Mouse (Mus musculus) fibroblast of lung, adult 2 months (primary cell): ENCODE data around the gene Olfr1357.

Source experiments
- DNase-seq: peaks from one replicate; pipeline ENCODE4 v3.0.0-alpha.2; 2011; ENCODE audit warnings: low read depth

The Olfr1357 gene

DNA sequence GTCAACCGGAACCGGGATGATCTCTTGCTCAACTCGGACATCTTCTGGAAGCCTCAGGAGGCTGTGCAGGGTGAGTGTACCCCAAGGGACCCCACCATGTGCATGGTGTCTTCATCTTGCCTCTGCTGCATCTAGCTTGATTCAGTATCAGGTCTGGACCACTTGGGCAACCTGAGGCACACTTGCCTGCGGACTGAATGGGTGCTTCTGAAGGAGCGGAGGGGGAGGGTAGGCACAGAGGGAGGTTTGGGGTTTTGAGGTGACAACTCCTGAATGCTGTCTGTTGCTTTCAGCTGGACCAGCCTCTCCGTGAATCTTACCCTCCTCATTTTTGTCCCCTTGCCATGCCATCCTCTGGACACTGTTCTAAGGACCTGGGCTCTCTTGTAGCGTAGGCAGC lies 36.8 kb downstream of the Olfr1357 start:
- no peak for DNase-seq

DNA sequence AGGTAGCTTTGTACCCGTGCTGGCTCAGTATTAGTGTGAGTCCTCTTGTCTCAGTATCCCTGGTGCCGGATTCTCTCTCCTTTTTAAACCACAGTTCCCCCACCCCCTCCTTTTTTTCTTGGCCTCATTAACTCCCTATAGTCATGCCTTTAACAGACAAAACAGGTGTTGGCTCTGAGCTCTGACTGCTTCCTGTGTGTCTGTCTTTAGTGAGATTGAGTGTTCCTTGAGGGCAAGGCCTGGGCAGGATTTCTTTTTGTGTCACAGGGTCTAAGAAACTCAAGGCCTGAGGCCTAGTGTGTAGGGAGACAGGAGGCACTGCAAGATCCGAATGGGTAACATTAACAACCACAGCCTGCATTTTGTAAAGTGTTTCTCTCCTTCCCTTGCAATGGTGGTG lies 39.7 kb downstream of the Olfr1357 start:
- no peak for DNase-seq

DNA sequence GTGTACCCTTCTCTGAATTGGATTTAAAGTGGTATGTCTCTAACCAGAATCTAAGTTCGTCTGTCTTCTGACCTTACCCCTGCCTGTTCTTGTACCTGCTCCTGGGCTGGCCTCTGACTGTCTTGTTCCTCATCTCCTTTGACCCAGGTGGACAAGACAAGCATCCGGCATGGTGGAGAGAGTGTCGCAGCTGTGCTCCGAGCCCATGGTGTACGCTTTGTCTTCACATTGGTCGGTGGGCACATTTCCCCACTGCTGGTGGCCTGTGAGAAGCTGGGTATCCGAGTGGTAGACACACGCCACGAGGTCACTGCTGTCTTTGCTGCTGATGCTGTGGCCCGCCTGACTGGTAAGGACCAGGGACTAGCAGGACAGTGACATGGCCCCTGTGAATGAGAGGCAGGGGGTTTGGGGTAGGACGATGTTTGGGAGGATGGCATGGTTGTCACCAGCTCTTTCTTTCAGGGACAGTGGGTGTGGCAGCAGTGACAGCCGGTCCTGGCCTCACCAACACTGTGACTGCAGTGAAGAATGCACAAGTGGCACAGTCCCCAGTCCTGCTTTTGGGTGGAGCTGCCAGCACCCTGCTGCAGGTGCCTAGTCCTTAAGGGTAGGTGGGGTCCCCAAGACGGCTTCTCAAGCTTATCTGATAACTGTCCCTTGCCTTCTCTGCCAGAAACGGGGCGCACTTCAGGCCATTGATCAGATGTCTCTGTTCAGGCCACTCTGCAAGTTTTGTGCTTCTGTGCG lies 41.3 kb downstream of the Olfr1357 start:
- DNase-seq: no peak

DNA sequence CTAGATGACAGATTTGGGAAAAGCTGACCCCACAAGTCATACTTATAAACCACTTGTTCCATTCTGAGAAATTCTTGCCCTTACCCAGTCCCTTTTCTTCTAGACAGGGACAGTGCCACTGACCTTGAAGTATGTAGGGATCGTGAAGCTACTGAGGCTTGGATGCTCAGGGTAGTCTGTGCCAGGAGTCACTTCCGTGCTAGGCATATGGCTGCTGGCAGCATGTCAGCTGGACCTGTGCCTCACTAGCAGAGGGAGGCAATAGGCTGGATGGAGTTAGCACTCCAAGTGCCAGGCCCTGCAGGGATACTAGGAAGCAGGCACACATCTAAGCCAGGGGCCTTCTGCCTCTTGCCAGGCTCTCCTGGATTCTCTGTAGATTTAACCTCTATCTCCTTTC lies 42.2 kb downstream of the Olfr1357 start:
- DNase-seq: no peak

DNA sequence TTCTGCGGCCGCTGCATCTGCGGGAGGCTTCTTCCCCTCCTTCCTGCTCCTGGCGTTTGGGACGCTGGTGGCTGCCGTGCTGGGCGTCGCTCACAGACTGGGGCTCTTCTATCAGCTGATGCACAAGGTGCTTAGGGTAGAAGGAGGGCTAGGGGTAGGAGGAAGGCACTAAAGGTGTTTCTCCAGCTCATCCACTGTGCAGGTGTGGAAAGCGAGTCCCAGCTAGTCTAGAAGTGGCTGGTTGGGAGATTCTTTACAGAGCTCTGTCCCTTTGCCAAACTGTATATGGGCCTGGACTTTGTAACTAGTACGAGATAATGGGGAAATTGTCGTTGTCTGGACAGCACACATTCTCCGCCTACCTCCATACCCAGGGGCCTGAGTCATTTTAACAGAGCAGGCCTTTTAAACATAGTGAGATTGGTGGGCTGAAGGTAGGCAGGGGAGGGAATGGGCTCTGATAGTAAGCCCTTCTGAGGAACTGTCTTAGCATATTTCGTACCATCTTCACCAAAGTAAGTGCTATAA lies 42.7 kb downstream of the Olfr1357 start:
- no peak for DNase-seq

DNA sequence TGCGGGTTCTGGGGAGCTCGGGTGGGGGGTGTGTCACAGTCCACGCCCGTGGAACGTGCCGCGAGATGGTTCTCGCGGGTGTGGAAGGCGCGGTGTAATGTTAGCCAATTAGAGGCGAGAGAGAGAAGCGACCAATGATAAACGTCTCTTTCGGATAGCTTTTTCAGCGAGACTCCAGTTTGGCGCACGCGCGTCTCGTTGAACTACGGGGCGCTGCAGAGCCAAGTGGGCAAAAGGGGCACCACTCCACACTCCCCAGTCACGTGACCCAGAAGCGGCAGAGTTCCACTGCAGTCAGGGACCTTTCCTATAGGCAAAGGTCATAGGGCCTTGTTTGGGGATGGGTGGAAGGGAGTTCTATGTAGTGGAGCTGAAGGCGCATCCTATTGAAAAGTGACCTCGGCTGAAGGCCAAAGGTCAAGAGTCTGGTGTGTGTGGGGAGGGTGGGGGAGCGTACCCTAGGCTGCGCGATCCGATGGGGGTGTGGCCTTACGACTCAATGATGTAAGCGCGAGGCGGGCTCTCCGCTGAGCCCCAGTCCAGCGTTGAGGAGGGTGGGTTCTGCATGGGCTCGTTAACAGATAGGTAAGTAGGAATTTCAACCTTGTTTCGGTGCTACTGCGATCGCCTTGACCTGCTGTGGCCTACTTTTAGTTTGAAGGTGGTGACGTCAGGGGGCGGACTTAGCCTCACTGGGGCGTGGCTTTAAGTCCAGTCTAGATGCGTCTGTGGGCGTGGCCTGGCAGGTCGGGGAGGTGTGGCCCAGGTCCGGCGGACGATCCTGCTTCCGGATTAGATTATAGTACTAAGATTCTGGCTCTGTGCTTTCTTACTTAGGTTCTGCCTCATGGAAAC lies 43.4 kb downstream of the Olfr1357 start, which contains the start of gene Ilvbl:
TSS of gene Ilvbl (plus strand) at position 97 of the 855 bp plus-strand sequence.
- DNase-seq: peak; percentile 91

DNA sequence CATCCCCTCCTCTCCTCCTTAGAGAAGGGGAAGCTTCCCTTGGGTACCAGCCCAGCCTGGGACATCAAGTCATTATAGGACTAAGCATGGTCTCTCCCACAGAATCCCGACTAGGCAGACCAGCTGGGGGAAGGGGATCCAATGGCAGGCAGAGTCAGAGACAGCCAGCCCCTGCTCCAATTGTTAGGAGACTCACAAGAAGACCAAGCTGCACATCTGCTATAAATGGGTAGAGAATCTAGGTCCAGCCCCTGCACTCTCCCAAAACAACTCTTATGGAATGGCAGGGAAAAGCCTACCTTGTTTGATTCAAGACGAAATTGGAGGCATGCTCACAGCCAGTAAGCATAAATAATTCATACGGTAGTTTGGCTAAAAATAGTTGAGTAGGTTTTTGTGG lies 44.6 kb downstream of the Olfr1357 start:
- DNase-seq: no peak

DNA sequence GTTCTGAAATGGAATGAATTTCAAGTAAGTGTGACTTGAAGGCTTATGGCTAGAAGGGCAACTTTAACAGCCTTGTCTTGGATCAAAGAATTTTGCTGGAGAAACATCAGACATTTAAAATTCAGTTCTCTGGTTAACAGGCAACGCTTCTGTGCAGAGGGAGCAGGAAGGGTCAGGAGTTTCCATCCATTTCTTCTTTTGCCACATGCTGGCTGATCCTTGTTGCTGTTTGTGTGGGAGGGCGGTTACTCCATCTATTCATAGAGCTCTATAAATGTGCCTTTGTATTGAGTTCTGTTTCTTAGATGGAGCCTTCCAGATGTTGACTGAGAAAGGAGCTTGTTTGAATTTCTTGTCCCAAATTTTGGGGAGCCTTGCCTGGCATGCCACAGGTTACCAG lies 47.0 kb downstream of the Olfr1357 start:
- no peak for DNase-seq

DNA sequence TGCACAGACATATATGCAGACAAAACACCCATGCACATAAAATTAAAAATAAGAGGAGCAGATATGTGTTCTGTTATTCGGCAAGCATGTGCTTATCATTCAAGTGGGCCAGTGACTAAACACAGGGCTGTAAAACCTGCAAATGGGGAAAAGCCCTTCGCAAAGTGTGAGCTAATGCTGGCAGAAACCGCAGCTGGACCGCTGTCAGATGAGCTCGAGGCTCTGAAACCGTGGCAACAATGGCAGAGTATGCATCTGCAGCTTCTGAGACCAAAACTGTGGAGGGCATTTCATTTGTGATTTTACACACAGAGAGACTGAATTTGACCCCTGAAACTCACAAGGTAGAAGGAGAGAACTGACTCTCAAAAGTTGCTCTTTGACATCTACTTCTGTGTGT lies 47.5 kb downstream of the Olfr1357 start:
- DNase-seq: no peak

DNA sequence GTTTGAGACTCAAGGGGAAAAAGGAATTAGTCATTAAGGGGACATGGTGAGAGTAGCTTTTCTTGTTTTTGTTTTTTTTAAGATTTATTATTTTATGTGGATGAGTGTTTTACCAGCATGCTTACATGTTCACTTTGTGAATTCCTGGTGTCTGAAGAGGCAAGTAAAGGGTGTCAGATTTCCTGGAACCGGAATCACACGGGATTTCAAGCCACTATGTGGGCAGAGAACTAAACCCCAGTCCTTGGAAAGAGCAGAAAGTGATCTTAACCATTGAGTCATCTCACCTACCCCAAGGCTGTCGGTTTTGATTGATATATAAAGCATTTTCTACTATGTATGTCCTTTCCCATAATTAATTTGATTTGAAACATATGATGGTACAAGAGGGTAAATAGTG lies 48.2 kb downstream of the Olfr1357 start:
- no peak for DNase-seq

DNA sequence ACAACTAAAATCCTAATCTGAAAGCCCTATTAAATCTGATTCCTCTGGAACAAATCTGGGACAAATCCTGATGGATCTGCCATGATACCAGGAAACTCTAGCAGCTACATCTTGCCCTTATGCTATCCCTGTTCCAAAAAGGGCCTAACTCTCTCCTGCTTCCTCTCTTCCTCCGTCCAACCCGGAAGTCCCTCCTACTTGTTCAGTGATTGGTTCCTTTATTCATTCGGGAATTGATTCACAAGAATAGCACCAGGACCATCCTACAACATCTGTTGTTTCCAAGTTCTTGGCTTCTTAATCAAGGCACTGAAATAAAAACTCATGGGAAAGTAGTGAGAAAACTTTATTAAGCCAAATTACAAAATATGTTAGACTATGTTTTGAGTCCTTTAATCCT lies 48.7 kb downstream of the Olfr1357 start:
- no peak for DNase-seq

DNA sequence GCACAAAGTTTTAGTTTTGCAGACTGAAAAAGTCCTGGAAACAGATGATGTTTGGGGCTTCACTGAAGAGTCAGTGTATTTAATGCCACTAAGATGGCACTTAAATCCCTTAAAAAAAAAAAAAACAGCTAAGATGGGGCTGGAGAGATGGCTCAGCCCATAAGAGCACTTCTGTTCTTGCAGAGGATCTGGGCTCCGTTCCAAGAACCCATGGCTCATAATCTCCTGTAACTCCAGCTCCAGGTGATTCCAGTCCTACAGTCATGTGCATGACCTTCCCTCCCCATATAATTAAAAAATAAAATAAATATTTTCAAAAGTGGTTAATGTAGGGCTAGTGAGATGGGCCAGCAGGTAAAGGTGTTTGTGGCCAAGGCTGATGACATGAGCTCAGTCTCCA lies 52.8 kb downstream of the Olfr1357 start:
- no peak for DNase-seq
